Mouse (Mus musculus) small intestine, adult 2 months (tissue): Measurements from ENCODE around the gene Ntm.

Experiments used
- CTCF ChIP-seq: fragments of 200-500 bp; IDR thresholded peaks from 2 replicates; pipeline ENCODE4 v1.5.1; 2012; ENCODE audit warnings: low read depth, mild to moderate bottlenecking, control low read depth, inconsistent platforms, low read length, moderate library complexity, mixed read lengths; ENCODE audit not compliant: insufficient replicate concordance, insufficient read length; ENCODE audit errors: extremely low read depth
- POLR2A ChIP-seq: fragments of 200-500 bp; IDR thresholded peaks from 2 replicates; pipeline ENCODE4 v1.6.1; 2012; ENCODE audit warnings: low read depth, mild to moderate bottlenecking, control low read depth, inconsistent platforms, low read length, moderate library complexity

DNA sequence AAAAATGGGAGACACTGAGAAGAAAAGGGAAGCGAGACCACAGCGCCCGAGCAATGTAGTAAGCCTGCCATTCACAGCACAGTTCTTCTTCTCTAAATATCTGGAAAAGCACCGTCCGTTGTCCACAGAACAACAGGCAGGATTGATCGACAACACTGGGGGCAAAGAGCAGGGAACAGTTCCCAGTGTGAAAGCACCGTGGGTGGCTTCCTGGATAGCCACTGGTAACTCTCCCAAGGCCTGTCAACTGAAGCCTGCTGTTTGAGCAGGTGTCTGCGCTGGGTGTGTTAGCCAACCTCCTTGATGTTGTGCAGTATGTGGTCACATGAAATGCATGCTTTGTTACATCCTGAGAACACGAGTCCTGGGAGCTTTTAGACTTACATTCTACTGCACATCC, 531.4 kb downstream of the Ntm start:
- no peak for TF ChIP-seq CTCF
- no peak for TF ChIP-seq POLR2A
